Mouse (Mus musculus): ENCODE data around the gene Scrn3. TPM values are rescaled to one million over a fixed set of nuclear protein-coding genes. Genes with fewer than 3 reads are reported as not detected.

Gene Scrn3
- total and polyA plus RNA-seq, 3 experiments, result 2.8 to 53.1 (median 42.1) TPM

- TF ChIP-seq TAL1 (conservative IDR thresholded peaks at IDR 0.05; ENCODE audit: low read depth, low read length) (no peak), GATA1 (IDR thresholded peaks at IDR 0.05; ENCODE audit: borderline replicate concordance, low read length) (no peak), POLR2AphosphoS5 (IDR thresholded peaks at IDR 0.05; ENCODE audit: insufficient replicate concordance, low read depth, low read length) (no peak), GATA2 (IDR thresholded peaks at IDR 0.05; ENCODE audit: borderline replicate concordance, low read depth, low read length) (no peak), CTCF (IDR thresholded peaks at IDR 0.05; ENCODE audit: low read depth, low read length) (no peak)
- H3K36me3 ChIP-seq (replicated peaks), result peaks cover 37% of the 10 kb centered on the region
These were observed 67.3 kb downstream of the Scrn3 start for GRCm38 (mm10) chr2:73379656-73380055.

GRCm38 (mm10) chr2:73380298-73380975, 68.0 kb downstream of the Scrn3 start:
- Histone ChIP-seq H3K4me1 (ENCODE audit: insufficient read depth, low read depth, low read length) (peaks cover 6% of the 10 kb centered on the region), H3K27me3 (ENCODE audit: insufficient read depth, low read length) (no peaks in the 10 kb centered on the region), H3K36me3 (replicated peaks) (peaks cover 35% of the 10 kb centered on the region), H3K4me3 (ENCODE audit: low read depth, low read length) (no peak overlapping the region), H3K9me3 (replicated peaks) (no peaks in the 10 kb centered on the region)
- TF ChIP-seq TAL1 (conservative IDR thresholded peaks at IDR 0.05; ENCODE audit: low read depth, low read length) (no peak), CTCF (IDR thresholded peaks at IDR 0.05; ENCODE audit: low read depth, low read length) (no peak), GATA2 (IDR thresholded peaks at IDR 0.05; ENCODE audit: borderline replicate concordance, low read depth, low read length) (no peak), GATA1 (IDR thresholded peaks at IDR 0.05; ENCODE audit: borderline replicate concordance, low read length) (no peak)
- no peak for ATAC-seq (ENCODE audit: extremely low read depth, insufficient number of reproducible peaks, low FRiP score, poor library complexity, severe bottlenecking)
- no peak for DNase-seq (ENCODE audit: low spot score)

More at GRCm38 (mm10) chr2:73379656-73380055, 67.3 kb downstream of the Scrn3 start:
- no peaks in the 10 kb centered on the region for H3K27me3 ChIP-seq (ENCODE audit: insufficient read depth, low read length)
- DNase-seq (ENCODE audit: low spot score), result no peak
- H3K4me3 ChIP-seq (ENCODE audit: low read depth, low read length), result no peak overlapping the region
- H3K9me3 ChIP-seq (replicated peaks), result no peaks in the 10 kb centered on the region
- ATAC-seq (ENCODE audit: extremely low read depth, insufficient number of reproducible peaks, low FRiP score, poor library complexity, severe bottlenecking), result no peak
- H3K4me1 ChIP-seq (ENCODE audit: insufficient read depth, low read depth, low read length), result no peaks in the 10 kb centered on the region

- H3K4me1 ChIP-seq (ENCODE audit: insufficient read depth, low read depth, low read length), result peaks cover 21% of the 10 kb centered on the region
- ATAC-seq (ENCODE audit: extremely low read depth, insufficient number of reproducible peaks, low FRiP score, poor library complexity, severe bottlenecking) (no peak), DNase-seq (ENCODE audit: low spot score) (no peak)
- H3K4me3 ChIP-seq (ENCODE audit: low read depth, low read length), result no peak overlapping the region
- TF ChIP-seq TAL1 (conservative IDR thresholded peaks at IDR 0.05; ENCODE audit: low read depth, low read length) (no peak), CTCF (IDR thresholded peaks at IDR 0.05; ENCODE audit: low read depth, low read length) (no peak), GATA1 (IDR thresholded peaks at IDR 0.05; ENCODE audit: borderline replicate concordance, low read length) (no peak), POLR2AphosphoS5 (IDR thresholded peaks at IDR 0.05; ENCODE audit: insufficient replicate concordance, low read depth, low read length) (no peak), GATA2 (IDR thresholded peaks at IDR 0.05; ENCODE audit: borderline replicate concordance, low read depth, low read length) (no peak)
- H3K27me3 ChIP-seq (ENCODE audit: insufficient read depth, low read length), result no peaks in the 10 kb centered on the region
- peaks cover 21% of the 10 kb centered on the region for H3K36me3 ChIP-seq (replicated peaks)
- H3K9me3 ChIP-seq (replicated peaks), result no peaks in the 10 kb centered on the region
These were observed 72.8 kb downstream of the Scrn3 start for GRCm38 (mm10) chr2:73385172-73385571.

- no peak for DNase-seq (ENCODE audit: low spot score)
- Histone ChIP-seq H3K9me3 (replicated peaks) (no peaks in the 10 kb centered on the region), H3K4me3 (ENCODE audit: low read depth, low read length) (peak overlapping the region; percentile 89), H3K4me1 (ENCODE audit: insufficient read depth, low read depth, low read length) (peaks cover 21% of the 10 kb centered on the region), H3K27me3 (ENCODE audit: insufficient read depth, low read length) (no peaks in the 10 kb centered on the region), H3K36me3 (replicated peaks) (peaks cover 18% of the 10 kb centered on the region)
- TF ChIP-seq GATA1 (IDR thresholded peaks at IDR 0.05; ENCODE audit: borderline replicate concordance, low read length), result no peak
- TF ChIP-seq TAL1 (conservative IDR thresholded peaks at IDR 0.05; ENCODE audit: low read depth, low read length), result no peak
- no peak for TF ChIP-seq POLR2AphosphoS5 (IDR thresholded peaks at IDR 0.05; ENCODE audit: insufficient replicate concordance, low read depth, low read length)
- no peak for TF ChIP-seq GATA2 (IDR thresholded peaks at IDR 0.05; ENCODE audit: borderline replicate concordance, low read depth, low read length)
- TF ChIP-seq CTCF (IDR thresholded peaks at IDR 0.05; ENCODE audit: low read depth, low read length), result no peak
- ATAC-seq (ENCODE audit: extremely low read depth, insufficient number of reproducible peaks, low FRiP score, poor library complexity, severe bottlenecking), result no peak
These were observed 73.4 kb downstream of the Scrn3 start for GRCm38 (mm10) chr2:73385641-73386355.

GRCm38 (mm10) chr2:73386356-73387046, 74.1 kb downstream of the Scrn3 start, which contains the start of gene Gpr155:
TSS of gene Gpr155 (minus strand) at chr2:73386572.
- H3K4me3 ChIP-seq (ENCODE audit: low read depth, low read length), result peak within 1 kb of the TSS; percentile 89
- H3K9me3 ChIP-seq (replicated peaks), result no peaks in the 10 kb centered on the region
- ATAC-seq (ENCODE audit: extremely low read depth, insufficient number of reproducible peaks, low FRiP score, poor library complexity, severe bottlenecking) (peak; percentile 91), DNase-seq (ENCODE audit: low spot score) (peak; percentile 85)
- peaks cover 21% of the 10 kb centered on the region for H3K4me1 ChIP-seq (ENCODE audit: insufficient read depth, low read depth, low read length)
- no peak for TF ChIP-seq POLR2AphosphoS5 (IDR thresholded peaks at IDR 0.05; ENCODE audit: insufficient replicate concordance, low read depth, low read length)
- no peak for TF ChIP-seq TAL1 (conservative IDR thresholded peaks at IDR 0.05; ENCODE audit: low read depth, low read length)
- TF ChIP-seq CTCF (IDR thresholded peaks at IDR 0.05; ENCODE audit: low read depth, low read length), result no peak
- no peak for TF ChIP-seq GATA1 (IDR thresholded peaks at IDR 0.05; ENCODE audit: borderline replicate concordance, low read length)
- TF ChIP-seq GATA2 (IDR thresholded peaks at IDR 0.05; ENCODE audit: borderline replicate concordance, low read depth, low read length), result no peak
- H3K27me3 ChIP-seq (ENCODE audit: insufficient read depth, low read length), result no peaks in the 10 kb centered on the region
- H3K36me3 ChIP-seq (replicated peaks), result peaks cover 19% of the 10 kb centered on the region

Other genes starting within 250 kb of the Scrn3 start
- gene Ola1, start 93.7 kb upstream of the Scrn3 start, total RNA-seq (2014; fragmentation: Nextera tagmentation), result 180 and 192 TPM in 2 replicates
- 108 and 124 TPM in 2 replicates for gene Ola1, start 93.7 kb upstream of the Scrn3 start, total RNA-seq (2017)
- gene Ola1, start 93.7 kb upstream of the Scrn3 start, polyA plus RNA-seq (2012), result 47.1 and 59.0 TPM in 2 replicates
- 0.23 TPM in 1 of 2 replicates, not detected in the other for gene Sp9, start 40.7 kb upstream of the Scrn3 start, total RNA-seq (2014; fragmentation: Nextera tagmentation)
- gene Sp9, start 40.7 kb upstream of the Scrn3 start, total RNA-seq (2017), result 0.27 and 0.35 TPM in 2 replicates
- 0.43 and 0.65 TPM in 2 replicates for gene Sp9, start 40.7 kb upstream of the Scrn3 start, polyA plus RNA-seq (2012)
- gene Cir1, start 100 bp downstream of the Scrn3 start, total RNA-seq (2014; fragmentation: Nextera tagmentation), result 24.4 and 27.2 TPM in 2 replicates
- 15.7 and 21.7 TPM in 2 replicates for gene Cir1, start 100 bp downstream of the Scrn3 start, total RNA-seq (2017)
- 11.9 and 12.8 TPM in 2 replicates for gene Cir1, start 100 bp downstream of the Scrn3 start, polyA plus RNA-seq (2012)
- gene Gpr155, start 74.0 kb downstream of the Scrn3 start, total RNA-seq (2014; fragmentation: Nextera tagmentation), result 5.7 and 6.0 TPM in 2 replicates
- gene Gpr155, start 74.0 kb downstream of the Scrn3 start, total RNA-seq (2017), result 3.7 and 5.3 TPM in 2 replicates
- gene Gpr155, start 74.0 kb downstream of the Scrn3 start, polyA plus RNA-seq (2012), result 0.48 and 0.67 TPM in 2 replicates
- 2.2 and 50.6 TPM in 2 replicates for gene Wipf1, start 217.1 kb downstream of the Scrn3 start, total RNA-seq (2014; fragmentation: Nextera tagmentation)
- gene Wipf1, start 217.1 kb downstream of the Scrn3 start, total RNA-seq (2017), result 0.70 and 0.98 TPM in 2 replicates
- gene Wipf1, start 217.1 kb downstream of the Scrn3 start, polyA plus RNA-seq (2012), result 7.1 and 9.1 TPM in 2 replicates

All from G1E (cell line).